Mouse (Mus musculus): ENCODE data around the gene Chl1. TPM values are rescaled to one million over a fixed set of nuclear protein-coding genes. Genes with fewer than 3 reads are reported as not detected.

Gene Chl1
- polyA plus RNA-seq, 2 experiments: 2.0 to 4.9 TPM

DNA sequence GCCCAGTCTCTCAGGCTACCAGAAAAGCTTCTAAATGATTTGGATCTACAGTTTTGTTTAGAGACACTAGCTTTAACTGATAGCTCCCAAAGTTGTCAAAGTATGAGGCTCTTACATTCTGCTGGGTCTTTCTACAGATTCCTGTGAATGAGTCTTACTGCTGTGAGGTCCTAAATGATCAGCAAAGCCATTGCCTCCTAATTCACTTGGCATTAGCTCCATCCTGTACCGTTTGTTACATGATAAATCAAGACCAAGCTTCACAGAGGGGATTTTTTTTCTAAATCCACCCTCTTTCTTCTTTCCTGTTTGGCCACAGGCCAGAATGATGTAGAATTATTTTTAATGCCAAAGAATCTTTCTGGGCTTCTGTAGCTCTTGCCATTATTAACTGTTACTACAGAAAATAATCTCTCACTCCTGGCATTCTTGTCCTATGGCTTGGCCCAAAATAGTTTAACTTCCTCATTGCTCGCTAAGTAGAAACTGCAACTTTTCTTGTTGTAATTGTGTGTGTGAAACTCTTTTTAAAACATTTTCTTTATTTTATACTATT, 280.8 kb downstream of the Chl1 start:
- DNase-seq (ENCODE audit: low spot score) (no peak), ATAC-seq (ENCODE audit: low FRiP score, low read depth) (no peak)
- Histone ChIP-seq H3K36me3 (ENCODE audit: control insufficient read depth, insufficient read depth, low read length) (no peaks in the 10 kb centered on the region), H3K4me3 (replicated peaks; ENCODE audit: low read length) (no peak overlapping the region), H3K9me3 (ENCODE audit: control insufficient read depth, low read length) (no peaks in the 10 kb centered on the region), H3K9ac (ENCODE audit: low read depth, low read length, severe bottlenecking) (no peak overlapping the region), H3K4me2 (replicated peaks; ENCODE audit: low read depth, low read length, severe bottlenecking) (no peak overlapping the region), H3K4me1 (ENCODE audit: control insufficient read depth, insufficient read depth, low read length) (no peaks in the 10 kb centered on the region), H3K27ac (replicated peaks; ENCODE audit: low read depth, low read length) (no peak overlapping the region), H3K27me3 (ENCODE audit: control insufficient read depth, insufficient read depth, low read length) (no peaks in the 10 kb centered on the region)
- TF ChIP-seq POLR2A (IDR thresholded peaks at IDR 0.05; ENCODE audit: borderline replicate concordance, extremely low read depth, insufficient read depth, insufficient read length): no peak
- 60% methylated on average over 2 of the region's 2 CpGs for WGBS

DNA sequence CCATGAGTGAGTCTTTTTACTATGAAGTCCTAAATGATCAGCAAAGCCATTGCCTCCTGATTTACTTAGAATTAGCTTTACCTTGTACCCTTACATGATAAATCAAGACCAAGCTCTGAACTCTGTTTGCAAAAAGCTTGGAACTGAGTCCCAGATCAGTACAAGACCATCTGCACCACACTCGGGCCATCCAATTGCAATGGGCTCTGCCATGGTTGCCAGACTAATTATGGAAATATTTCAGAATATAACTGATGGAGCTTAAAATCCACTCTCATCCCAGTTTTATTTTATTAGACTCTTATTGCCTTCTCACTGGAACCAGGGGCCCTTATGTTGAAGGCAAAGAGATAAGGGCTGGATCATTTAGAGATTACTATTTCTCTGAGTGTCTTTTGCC, 284.9 kb downstream of the Chl1 start:
- Histone ChIP-seq H3K4me2 (replicated peaks; ENCODE audit: low read depth, low read length, severe bottlenecking) (no peak overlapping the region), H3K4me1 (ENCODE audit: control insufficient read depth, insufficient read depth, low read length) (no peaks in the 10 kb centered on the region), H3K27me3 (ENCODE audit: control insufficient read depth, insufficient read depth, low read length) (no peaks in the 10 kb centered on the region), H3K9me3 (ENCODE audit: control insufficient read depth, low read length) (no peaks in the 10 kb centered on the region), H3K4me3 (replicated peaks; ENCODE audit: low read length) (no peak overlapping the region), H3K9ac (ENCODE audit: low read depth, low read length, severe bottlenecking) (no peak overlapping the region), H3K27ac (replicated peaks; ENCODE audit: low read depth, low read length) (no peak overlapping the region), H3K36me3 (ENCODE audit: control insufficient read depth, insufficient read depth, low read length) (no peaks in the 10 kb centered on the region)
- WGBS: 80% methylated on average over 1 of the region's 1 CpGs
- TF ChIP-seq POLR2A (IDR thresholded peaks at IDR 0.05; ENCODE audit: borderline replicate concordance, extremely low read depth, insufficient read depth, insufficient read length): no peak
- ATAC-seq (ENCODE audit: low FRiP score, low read depth) (no peak), DNase-seq (ENCODE audit: low spot score) (no peak)

Measured in limb, embryonic 14.5 days (tissue).